Mouse (Mus musculus): ENCODE data around the gene Slc52a3. TPM values are rescaled to one million over a fixed set of nuclear protein-coding genes. Genes with fewer than 3 reads are reported as not detected.

Slc52a3 gene
- total and polyA plus RNA-seq, 3 experiments, result 14.8 to 17.0 TPM; not detected in 1

DNA sequence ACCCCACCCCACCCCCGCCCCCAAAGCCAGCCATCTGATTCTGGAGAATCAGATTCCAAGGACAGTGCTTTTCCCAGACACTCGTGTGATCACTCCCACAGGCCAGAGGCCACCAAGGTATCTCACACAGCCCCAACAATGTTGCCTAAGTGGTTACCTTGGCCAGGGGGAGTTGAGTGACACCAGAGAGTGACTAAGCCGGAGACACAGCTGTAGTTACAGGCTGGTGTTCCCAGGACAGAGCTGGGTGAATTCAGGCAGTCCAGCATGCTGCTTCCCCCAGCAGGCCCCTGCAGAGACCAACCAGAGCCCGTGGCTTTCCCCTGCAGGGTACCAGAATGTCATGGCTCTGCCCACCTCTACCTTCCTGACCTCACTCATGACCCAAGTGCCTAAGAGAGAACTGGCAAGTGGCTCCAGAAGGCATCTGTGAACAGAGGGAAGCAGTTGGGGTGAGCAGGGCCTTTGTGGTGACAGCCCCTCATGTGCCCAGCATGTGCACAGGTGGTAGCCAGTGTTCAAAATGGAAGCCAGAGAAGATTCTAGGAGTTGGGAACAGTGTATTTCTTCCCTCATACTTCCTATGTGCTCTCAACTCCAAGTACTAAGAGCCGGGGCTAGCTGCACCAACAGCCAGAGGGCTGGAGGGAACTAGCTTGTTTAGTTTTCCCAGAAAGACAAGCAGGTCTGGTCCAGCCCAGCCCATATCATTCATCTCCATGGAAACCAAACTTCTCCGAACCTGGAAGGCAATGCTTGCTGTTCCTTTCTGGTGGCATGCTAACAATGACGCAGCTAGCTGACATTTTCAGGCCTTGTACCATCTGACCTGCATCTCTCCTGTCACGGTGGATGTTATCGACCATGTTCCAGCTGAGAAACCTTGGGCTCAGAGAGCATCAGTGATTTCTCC lies 34.8 kb upstream of the Slc52a3 start:
- no peaks in the 10 kb centered on the region for H3K27me3 ChIP-seq (ENCODE audit: control insufficient read depth in 1 of 2, insufficient read depth in 2 of 2, low read length in 2 of 2)
- TF ChIP-seq JUND (IDR thresholded peaks at IDR 0.05; ENCODE audit: low read depth, low read length) (no peak), ZC3H11A (IDR thresholded peaks at IDR 0.05; ENCODE audit: low read depth, low read length) (no peak), TCF12 (IDR thresholded peaks at IDR 0.05; ENCODE audit: low read depth, low read length) (no peak), CHD1 (IDR thresholded peaks at IDR 0.05; ENCODE audit: low read depth, low read length) (no peak)
- no peak overlapping the region for H3K27ac ChIP-seq (ENCODE audit: control insufficient read depth, low read depth, low read length)
- H3K4me1 ChIP-seq (ENCODE audit: control insufficient read depth in 1 of 2, insufficient read depth in 2 of 2, low read length in 2 of 2), result no peaks in the 10 kb centered on the region
- no peaks in the 10 kb centered on the region for H3K79me2 ChIP-seq (ENCODE audit: control insufficient read depth, insufficient read depth, low read length, poor library complexity)
- H3K4me3 ChIP-seq (ENCODE audit: control insufficient read depth in 1 of 2, insufficient read depth in 1 of 2, low read depth in 2 of 2, low read length in 2 of 2), result no peak overlapping the region
- no peaks in the 10 kb centered on the region for H3K9me3 ChIP-seq (replicated peaks; ENCODE audit: insufficient read depth, low read length)
- H3K9ac ChIP-seq (ENCODE audit: control insufficient read depth, low read depth, low read length, poor library complexity, severe bottlenecking), result no peak overlapping the region
- no peaks in the 10 kb centered on the region for H3K36me3 ChIP-seq (ENCODE audit: control insufficient read depth in 1 of 2, insufficient read depth in 2 of 2, low read length in 2 of 2)
- DNase-seq (ENCODE audit: low read depth, low spot score), result no peak

DNA sequence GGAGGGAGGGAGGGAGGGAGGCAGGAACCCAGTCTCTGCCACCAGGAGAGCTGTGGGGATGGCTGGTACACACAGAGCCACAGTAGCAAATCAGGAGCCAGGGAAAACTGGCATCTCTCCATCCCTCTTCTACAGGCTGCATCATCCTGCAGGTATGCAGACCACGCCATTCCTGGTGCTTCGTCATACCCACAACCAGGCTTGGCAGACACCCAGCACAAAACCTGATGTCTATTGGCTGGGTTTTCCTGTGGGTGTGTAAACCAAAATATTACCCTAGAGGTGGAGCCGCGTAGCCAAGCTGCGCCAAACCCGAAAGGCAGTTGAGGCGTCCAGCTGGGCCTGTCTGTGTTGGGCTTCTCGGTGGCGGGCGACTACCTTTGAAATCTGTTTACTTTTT lies 33.8 kb upstream of the Slc52a3 start:
- H3K4me1 ChIP-seq (ENCODE audit: control insufficient read depth in 1 of 2, insufficient read depth in 2 of 2, low read length in 2 of 2), result no peaks in the 10 kb centered on the region
- no peak for DNase-seq (ENCODE audit: low read depth, low spot score)
- no peaks in the 10 kb centered on the region for H3K79me2 ChIP-seq (ENCODE audit: control insufficient read depth, insufficient read depth, low read length, poor library complexity)
- H3K9ac ChIP-seq (ENCODE audit: control insufficient read depth, low read depth, low read length, poor library complexity, severe bottlenecking), result no peak overlapping the region
- no peaks in the 10 kb centered on the region for H3K36me3 ChIP-seq (ENCODE audit: control insufficient read depth in 1 of 2, insufficient read depth in 2 of 2, low read length in 2 of 2)
- H3K4me3 ChIP-seq (ENCODE audit: control insufficient read depth in 1 of 2, insufficient read depth in 1 of 2, low read depth in 2 of 2, low read length in 2 of 2), result no peak overlapping the region
- no peak overlapping the region for H3K27ac ChIP-seq (ENCODE audit: control insufficient read depth, low read depth, low read length)
- TF ChIP-seq E2F4 (IDR thresholded peaks at IDR 0.05; ENCODE audit: borderline replicate concordance, low read depth, low read length), result no peak
- no peak for TF ChIP-seq NRF1 (IDR thresholded peaks at IDR 0.05; ENCODE audit: insufficient read depth, low read depth, low read length, poor library complexity, severe bottlenecking)
- TF ChIP-seq ZMIZ1 (IDR thresholded peaks at IDR 0.05; ENCODE audit: low read depth, low read length), result no peak
- no peak for TF ChIP-seq RAD21 (IDR thresholded peaks at IDR 0.05; ENCODE audit: low read depth, low read length)
- no peak for TF ChIP-seq POLR2A (IDR thresholded peaks at IDR 0.05; ENCODE audit: control insufficient read depth in 1 of 2, insufficient read depth in 1 of 2, low read depth in 1 of 2, low read length in 2 of 2, poor library complexity in 1 of 2)
- TF ChIP-seq BHLHE40 (IDR thresholded peaks at IDR 0.05; ENCODE audit: borderline replicate concordance, low read depth, low read length), result no peak
- TF ChIP-seq HCFC1 (IDR thresholded peaks at IDR 0.05; ENCODE audit: low read depth, low read length), result no peak
- no peak for TF ChIP-seq MYC (IDR thresholded peaks at IDR 0.05; ENCODE audit: low read depth, low read length)
- no peak for TF ChIP-seq ZNF384 (IDR thresholded peaks at IDR 0.05; ENCODE audit: low read depth, low read length)
- H3K9me3 ChIP-seq (replicated peaks; ENCODE audit: insufficient read depth, low read length), result no peaks in the 10 kb centered on the region
- H3K27me3 ChIP-seq (ENCODE audit: control insufficient read depth in 1 of 2, insufficient read depth in 2 of 2, low read length in 2 of 2), result no peaks in the 10 kb centered on the region

GRCm38 (mm10) chr2:151963319-151963718 lies 33.0 kb upstream of the Slc52a3 start:
- no peaks in the 10 kb centered on the region for H3K9me3 ChIP-seq (replicated peaks; ENCODE audit: insufficient read depth, low read length)
- DNase-seq (ENCODE audit: low read depth, low spot score), result no peak

More at GRCm38 (mm10) chr2:151963319-151963718, 33.0 kb upstream of the Slc52a3 start:
- H3K4me3 ChIP-seq (ENCODE audit: control insufficient read depth in 1 of 2, insufficient read depth in 1 of 2, low read depth in 2 of 2, low read length in 2 of 2), result no peak overlapping the region
- H3K9ac ChIP-seq (ENCODE audit: control insufficient read depth, low read depth, low read length, poor library complexity, severe bottlenecking), result no peak overlapping the region
- no peaks in the 10 kb centered on the region for H3K27me3 ChIP-seq (ENCODE audit: control insufficient read depth in 1 of 2, insufficient read depth in 2 of 2, low read length in 2 of 2)
- H3K27ac ChIP-seq (ENCODE audit: control insufficient read depth, low read depth, low read length), result no peak overlapping the region
- H3K4me1 ChIP-seq (ENCODE audit: control insufficient read depth in 1 of 2, insufficient read depth in 2 of 2, low read length in 2 of 2), result peaks cover 0 to 6% of the 10 kb centered on the region in 2 experiments; a peak in 1 of 4 replicates
- H3K79me2 ChIP-seq (ENCODE audit: control insufficient read depth, insufficient read depth, low read length, poor library complexity), result no peaks in the 10 kb centered on the region
- H3K36me3 ChIP-seq (ENCODE audit: control insufficient read depth in 1 of 2, insufficient read depth in 2 of 2, low read length in 2 of 2), result peaks cover 0 to under 1% of the 10 kb centered on the region in 2 experiments; a peak in 1 of 4 replicates
- TF ChIP-seq USF1 (IDR thresholded peaks at IDR 0.05; ENCODE audit: low read depth, low read length) (peak; percentile 79), BHLHE40 (IDR thresholded peaks at IDR 0.05; ENCODE audit: borderline replicate concordance, low read depth, low read length) (peak; percentile 68; the same call in 1 of the 2 replicates), EP300 (IDR thresholded peaks at IDR 0.05; ENCODE audit: low read depth in 1 of 2, low read length in 2 of 2) (no peak), GATA1 (IDR thresholded peaks at IDR 0.05; ENCODE audit: low read depth, low read length) (0 out of 2 replicates have a peak, but pooled peaks have one; percentile 16)
